Mouse (Mus musculus): Measurements from ENCODE around the gene Lrrc38. TPM values are rescaled to one million over a fixed set of nuclear protein-coding genes. Genes with fewer than 3 reads are reported as not detected.

Gene Lrrc38
- polyA plus RNA-seq, 1 experiment from 2014 or later, result not detected

DNA sequence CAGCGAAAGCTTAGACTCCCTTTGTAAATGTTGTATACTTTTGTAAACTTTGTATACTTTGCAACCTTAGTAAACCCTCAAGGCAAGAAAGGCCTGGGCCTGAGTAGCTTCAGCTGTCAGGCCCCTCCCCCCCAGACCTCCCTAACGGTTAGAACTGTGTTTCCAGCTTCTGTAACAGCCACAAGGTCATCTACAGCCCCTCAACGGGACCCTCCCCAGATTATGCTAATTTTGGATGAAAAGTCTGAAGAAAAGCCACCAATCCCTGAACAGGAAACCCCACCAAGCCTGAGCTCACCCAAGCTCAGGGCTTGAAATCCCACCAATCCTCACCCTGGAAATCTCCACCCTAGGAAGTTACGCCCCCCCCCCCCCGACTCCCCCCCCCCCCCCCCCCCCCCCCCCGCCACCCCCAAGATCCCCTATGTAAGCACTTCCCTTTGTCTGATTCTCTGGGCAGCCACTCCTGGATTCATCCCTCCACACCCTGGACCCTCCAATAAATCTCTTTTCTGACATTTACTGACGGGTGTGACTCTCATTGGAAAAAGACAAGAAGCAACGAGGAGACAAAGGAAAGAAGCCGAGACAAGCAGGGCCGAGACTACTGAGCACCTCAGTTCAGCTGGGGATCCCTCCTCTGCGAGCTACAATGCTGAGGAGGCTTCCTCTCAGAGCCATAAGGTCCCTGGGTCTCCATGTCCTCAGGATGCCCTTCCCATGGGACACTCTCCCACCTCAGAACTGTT is 25.2 kb upstream of the Lrrc38 start:
- Histone ChIP-seq H3K4me2 (ENCODE audit: low read depth, low read length) (0 out of 2 replicates have a peak overlapping the region, but pooled peaks have one; percentile 4), H3K27ac (ENCODE audit: low read length) (no peak overlapping the region), H3K27me3 (replicated peaks; ENCODE audit: control insufficient read depth, insufficient read depth, low read length) (no peaks in the 10 kb centered on the region), H3K9me3 (ENCODE audit: control insufficient read depth, low read length) (no peaks in the 10 kb centered on the region; the same call in 1 of the 2 replicates), H3K9ac (ENCODE audit: low read depth, low read length) (no peak overlapping the region), H3K4me1 (ENCODE audit: control insufficient read depth, insufficient read depth, low read length) (no peaks in the 10 kb centered on the region), H3K36me3 (ENCODE audit: control insufficient read depth, insufficient read depth, low read length) (no peaks in the 10 kb centered on the region), H3K4me3 (ENCODE audit: low read length) (no peak overlapping the region)
- 13% methylated on average over 8 of the region's 11 CpGs for whole genome bisulfite sequencing
- ATAC-seq, result 0 out of 2 replicates have a peak, but pooled peaks have one; percentile 48

GRCm38 (mm10) chr4:143324925-143325624 is 24.5 kb upstream of the Lrrc38 start:
- Histone ChIP-seq H3K4me3 (ENCODE audit: low read length) (peak overlapping the region; percentile 24), H3K9ac (ENCODE audit: low read depth, low read length) (no peak overlapping the region), H3K9me3 (ENCODE audit: control insufficient read depth, low read length) (no peaks in the 10 kb centered on the region; the same call in 1 of the 2 replicates), H3K36me3 (ENCODE audit: control insufficient read depth, insufficient read depth, low read length) (no peaks in the 10 kb centered on the region), H3K27ac (ENCODE audit: low read length) (no peak overlapping the region), H3K27me3 (replicated peaks; ENCODE audit: control insufficient read depth, insufficient read depth, low read length) (no peaks in the 10 kb centered on the region), H3K4me1 (ENCODE audit: control insufficient read depth, insufficient read depth, low read length) (no peaks in the 10 kb centered on the region), H3K4me2 (ENCODE audit: low read depth, low read length) (peak overlapping the region; percentile 51)
- peak; percentile 32; the same call in 1 of the 2 replicates for ATAC-seq
- 16% methylated on average over 15 of the region's 15 CpGs for WGBS

DNA sequence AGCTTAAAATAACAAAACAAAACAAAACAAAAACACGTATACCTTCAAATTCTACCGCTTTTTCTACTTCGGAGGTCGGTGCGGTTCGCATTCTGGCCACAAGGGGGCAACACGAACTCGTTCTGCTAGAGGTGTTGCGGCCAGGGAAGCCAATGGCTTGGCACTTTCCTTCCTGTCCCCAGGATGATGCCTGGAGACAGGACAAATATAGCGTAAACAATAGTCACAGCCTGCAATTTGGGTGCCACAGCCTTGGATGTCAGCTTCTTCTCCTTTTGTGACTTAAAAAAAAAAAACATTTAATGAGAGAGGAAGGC is 24.0 kb upstream of the Lrrc38 start:
- peak overlapping the region; percentile 51 for H3K4me2 ChIP-seq (ENCODE audit: low read depth, low read length)
- no peaks in the 10 kb centered on the region; the same call in 1 of the 2 replicates for H3K9me3 ChIP-seq (ENCODE audit: control insufficient read depth, low read length)
- H3K4me3 ChIP-seq (ENCODE audit: low read length), result peak overlapping the region; percentile 24
- peak; percentile 49 for ATAC-seq
- WGBS, result 2% methylated on average over 10 of the region's 10 CpGs
- H3K27ac ChIP-seq (ENCODE audit: low read length), result no peak overlapping the region
- peaks cover 2% of the 10 kb centered on the region; the same call in 1 of the 2 replicates for H3K4me1 ChIP-seq (ENCODE audit: control insufficient read depth, insufficient read depth, low read length)
- no peaks in the 10 kb centered on the region for H3K36me3 ChIP-seq (ENCODE audit: control insufficient read depth, insufficient read depth, low read length)
- no peaks in the 10 kb centered on the region for H3K27me3 ChIP-seq (replicated peaks; ENCODE audit: control insufficient read depth, insufficient read depth, low read length)
- H3K9ac ChIP-seq (ENCODE audit: low read depth, low read length), result no peak overlapping the region

DNA sequence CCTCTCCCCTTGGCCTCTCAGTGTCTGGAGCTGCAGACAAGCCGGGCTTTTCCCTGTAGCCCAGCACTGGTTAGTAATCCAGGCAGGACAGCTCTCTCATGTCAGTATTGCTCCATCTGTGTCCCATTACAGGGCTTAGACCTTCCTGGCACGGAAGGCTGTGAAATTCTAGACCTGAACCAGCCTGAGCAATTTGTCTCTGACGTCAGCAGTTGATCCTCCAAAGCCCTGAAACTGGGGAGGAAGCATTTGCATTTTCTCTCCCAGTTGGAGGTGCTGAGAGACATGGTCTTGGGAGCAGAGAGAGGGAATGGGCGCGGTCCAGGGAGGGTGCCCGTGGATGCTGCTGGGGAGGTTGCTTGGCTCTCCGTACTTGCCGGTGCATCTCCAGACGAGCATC is 19.0 kb upstream of the Lrrc38 start:
- ATAC-seq, result peak; percentile 58; the same call in 1 of the 2 replicates
- Histone ChIP-seq H3K9me3 (ENCODE audit: control insufficient read depth, low read length) (no peaks in the 10 kb centered on the region; the same call in 1 of the 2 replicates), H3K4me2 (ENCODE audit: low read depth, low read length) (no peak overlapping the region), H3K4me3 (ENCODE audit: low read length) (no peak overlapping the region), H3K4me1 (ENCODE audit: control insufficient read depth, insufficient read depth, low read length) (peaks cover 4% of the 10 kb centered on the region; the same call in 1 of the 2 replicates), H3K36me3 (ENCODE audit: control insufficient read depth, insufficient read depth, low read length) (no peaks in the 10 kb centered on the region), H3K27me3 (replicated peaks; ENCODE audit: control insufficient read depth, insufficient read depth, low read length) (no peaks in the 10 kb centered on the region), H3K27ac (ENCODE audit: low read length) (no peak overlapping the region), H3K9ac (ENCODE audit: low read depth, low read length) (no peak overlapping the region)
- WGBS, result 35% methylated on average over 9 of the region's 9 CpGs

DNA sequence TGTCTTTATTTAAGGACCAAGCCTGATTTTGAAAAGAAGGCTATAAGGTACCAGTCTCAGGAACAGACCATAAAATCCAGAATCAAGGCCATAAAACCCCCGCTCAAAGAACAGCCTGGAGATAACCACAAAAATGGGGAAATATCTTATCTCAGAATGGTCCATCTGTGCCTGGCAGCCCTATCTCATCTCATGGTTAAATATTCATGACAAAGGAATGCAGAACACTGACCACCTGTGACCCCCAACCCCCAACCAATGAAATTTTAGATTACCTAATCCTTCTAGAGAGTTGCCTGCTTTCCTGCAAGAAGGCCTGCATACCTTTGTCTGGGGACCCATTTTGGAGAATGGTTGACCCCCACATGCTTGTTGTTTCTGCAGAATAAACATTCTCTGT is 17.8 kb upstream of the Lrrc38 start:
- Histone ChIP-seq H3K27ac (ENCODE audit: low read length) (no peak overlapping the region), H3K9me3 (ENCODE audit: control insufficient read depth, low read length) (no peaks in the 10 kb centered on the region; the same call in 1 of the 2 replicates), H3K4me1 (ENCODE audit: control insufficient read depth, insufficient read depth, low read length) (peaks cover 4% of the 10 kb centered on the region; the same call in 1 of the 2 replicates), H3K36me3 (ENCODE audit: control insufficient read depth, insufficient read depth, low read length) (no peaks in the 10 kb centered on the region), H3K9ac (ENCODE audit: low read depth, low read length) (no peak overlapping the region), H3K4me3 (ENCODE audit: low read length) (no peak overlapping the region), H3K27me3 (replicated peaks; ENCODE audit: control insufficient read depth, insufficient read depth, low read length) (no peaks in the 10 kb centered on the region), H3K4me2 (ENCODE audit: low read depth, low read length) (no peak overlapping the region)
- peak; percentile 63; the same call in 1 of the 2 replicates for ATAC-seq
- 61% methylated on average over 1 of the region's 1 CpGs for WGBS

GRCm38 (mm10) chr4:143334145-143334544 is 15.4 kb upstream of the Lrrc38 start:
- no peaks in the 10 kb centered on the region for H3K36me3 ChIP-seq (ENCODE audit: control insufficient read depth, insufficient read depth, low read length)
- 56% methylated on average over 5 of the region's 5 CpGs for WGBS
- H3K27me3 ChIP-seq (replicated peaks; ENCODE audit: control insufficient read depth, insufficient read depth, low read length), result no peaks in the 10 kb centered on the region
- no peak for ATAC-seq
- H3K27ac ChIP-seq (ENCODE audit: low read length), result no peak overlapping the region
- peaks cover 4% of the 10 kb centered on the region; the same call in 1 of the 2 replicates for H3K4me1 ChIP-seq (ENCODE audit: control insufficient read depth, insufficient read depth, low read length)
- H3K9me3 ChIP-seq (ENCODE audit: control insufficient read depth, low read length), result no peaks in the 10 kb centered on the region
- no peak overlapping the region for H3K4me3 ChIP-seq (ENCODE audit: low read length)
- no peak overlapping the region for H3K4me2 ChIP-seq (ENCODE audit: low read depth, low read length)
- no peak overlapping the region for H3K9ac ChIP-seq (ENCODE audit: low read depth, low read length)

DNA sequence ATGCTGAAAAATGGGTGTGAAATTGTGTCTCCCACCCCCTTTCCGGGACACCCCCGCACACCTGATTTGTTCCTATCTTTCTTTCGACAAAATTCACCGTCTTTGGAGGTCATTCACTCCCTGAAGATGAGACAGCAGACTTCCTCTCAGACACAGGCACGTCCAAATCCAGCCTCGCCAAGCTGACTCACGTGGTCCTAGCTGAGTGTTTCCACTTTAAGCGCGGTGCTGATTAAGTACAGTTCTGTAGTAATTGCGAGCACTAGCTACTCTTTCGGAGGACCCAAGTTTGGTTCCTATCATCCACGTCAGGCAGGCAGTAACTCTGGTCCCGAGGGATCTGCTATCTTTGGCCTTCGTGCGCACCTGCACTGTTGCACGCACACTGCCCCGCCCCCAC is 14.6 kb upstream of the Lrrc38 start:
- WGBS, result 86% methylated on average over 17 of the region's 17 CpGs
- Histone ChIP-seq H3K9me3 (ENCODE audit: control insufficient read depth, low read length) (no peaks in the 10 kb centered on the region), H3K27me3 (replicated peaks; ENCODE audit: control insufficient read depth, insufficient read depth, low read length) (no peaks in the 10 kb centered on the region), H3K9ac (ENCODE audit: low read depth, low read length) (no peak overlapping the region), H3K36me3 (ENCODE audit: control insufficient read depth, insufficient read depth, low read length) (no peaks in the 10 kb centered on the region), H3K4me2 (ENCODE audit: low read depth, low read length) (no peak overlapping the region), H3K27ac (ENCODE audit: low read length) (no peak overlapping the region), H3K4me3 (ENCODE audit: low read length) (no peak overlapping the region), H3K4me1 (ENCODE audit: control insufficient read depth, insufficient read depth, low read length) (peaks cover 4% of the 10 kb centered on the region; the same call in 1 of the 2 replicates)
- ATAC-seq, result no peak

DNA sequence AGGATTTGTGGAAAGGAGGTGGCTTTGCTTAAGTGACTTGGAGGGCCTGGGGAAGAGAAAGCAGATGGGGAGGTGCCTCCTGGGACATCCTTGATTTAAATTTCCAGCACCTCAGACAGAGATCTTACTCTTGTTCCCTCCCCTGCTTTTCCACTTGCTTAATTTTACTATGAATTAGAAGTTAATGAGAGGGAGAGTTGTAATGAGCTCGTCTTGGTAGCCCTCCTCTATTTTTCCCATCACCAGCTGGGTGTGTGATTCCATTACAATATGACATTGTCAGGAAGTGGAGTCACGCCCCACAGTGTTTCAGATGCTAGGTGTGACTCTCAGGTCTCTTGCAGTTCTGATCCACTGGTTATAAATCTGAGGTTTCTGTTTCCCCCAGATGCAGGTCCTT is 13.5 kb upstream of the Lrrc38 start:
- H3K9me3 ChIP-seq (ENCODE audit: control insufficient read depth, low read length), result no peaks in the 10 kb centered on the region
- ATAC-seq, result no peak
- no peaks in the 10 kb centered on the region for H3K4me1 ChIP-seq (ENCODE audit: control insufficient read depth, insufficient read depth, low read length)
- H3K27ac ChIP-seq (ENCODE audit: low read length), result no peak overlapping the region
- H3K4me3 ChIP-seq (ENCODE audit: low read length), result no peak overlapping the region
- no peak overlapping the region for H3K4me2 ChIP-seq (ENCODE audit: low read depth, low read length)
- 58% methylated on average over 2 of the region's 2 CpGs for WGBS
- H3K27me3 ChIP-seq (replicated peaks; ENCODE audit: control insufficient read depth, insufficient read depth, low read length), result no peaks in the 10 kb centered on the region
- H3K36me3 ChIP-seq (ENCODE audit: control insufficient read depth, insufficient read depth, low read length), result no peaks in the 10 kb centered on the region
- no peak overlapping the region for H3K9ac ChIP-seq (ENCODE audit: low read depth, low read length)

GRCm38 (mm10) chr4:143339808-143340207 is 9.7 kb upstream of the Lrrc38 start:
- no peak overlapping the region for H3K9ac ChIP-seq (ENCODE audit: low read depth, low read length)
- 88% methylated on average over 13 of the region's 13 CpGs for WGBS
- H3K27me3 ChIP-seq (replicated peaks; ENCODE audit: control insufficient read depth, insufficient read depth, low read length), result no peaks in the 10 kb centered on the region
- no peaks in the 10 kb centered on the region for H3K4me1 ChIP-seq (ENCODE audit: control insufficient read depth, insufficient read depth, low read length)
- no peak overlapping the region for H3K4me3 ChIP-seq (ENCODE audit: low read length)
- no peaks in the 10 kb centered on the region for H3K9me3 ChIP-seq (ENCODE audit: control insufficient read depth, low read length)
- H3K27ac ChIP-seq (ENCODE audit: low read length), result no peak overlapping the region
- no peaks in the 10 kb centered on the region for H3K36me3 ChIP-seq (ENCODE audit: control insufficient read depth, insufficient read depth, low read length)
- no peak overlapping the region for H3K4me2 ChIP-seq (ENCODE audit: low read depth, low read length)
- no peak for ATAC-seq

Measured in intestine, embryonic 16.5 days (tissue).